Mouse (Mus musculus): Measurements from ENCODE around the gene Parvb. TPM values are rescaled to one million over a fixed set of nuclear protein-coding genes. Genes with fewer than 3 reads are reported as not detected.

Parvb gene
- total RNA-seq, 1 experiment from 2014 or later = 0.45 TPM

DNA sequence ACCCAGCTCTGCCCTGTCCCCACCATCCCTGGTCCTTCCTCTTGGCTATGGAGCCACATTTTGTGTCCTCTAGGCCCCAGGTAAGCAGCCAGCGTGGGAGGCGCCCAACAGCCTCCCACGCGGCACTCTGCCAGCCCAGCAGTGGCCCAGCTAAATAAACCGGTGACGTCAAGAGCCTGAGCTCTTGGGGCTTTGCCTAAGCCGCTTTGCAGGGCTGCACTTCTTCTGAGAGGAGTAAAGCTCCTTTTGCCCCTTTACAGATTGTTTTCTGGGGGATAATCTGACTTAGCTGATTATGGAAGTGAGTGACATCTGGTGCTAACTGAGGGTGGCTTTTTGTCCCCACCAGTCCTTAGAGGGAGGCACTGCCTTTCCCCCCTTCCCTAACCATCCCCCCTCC lies 69.2 kb downstream of the Parvb start:
- ATAC-seq (replicated peaks in 1 of 2; ENCODE audit: insufficient read depth in 1 of 2, low FRiP score in 2 of 2, low TSS enrichment in 1 of 2, low read depth in 1 of 2, poor library complexity in 2 of 2, severe bottlenecking in 2 of 2) = peak; percentile 30 to 54; a peak in 1 of 4 replicates

DNA sequence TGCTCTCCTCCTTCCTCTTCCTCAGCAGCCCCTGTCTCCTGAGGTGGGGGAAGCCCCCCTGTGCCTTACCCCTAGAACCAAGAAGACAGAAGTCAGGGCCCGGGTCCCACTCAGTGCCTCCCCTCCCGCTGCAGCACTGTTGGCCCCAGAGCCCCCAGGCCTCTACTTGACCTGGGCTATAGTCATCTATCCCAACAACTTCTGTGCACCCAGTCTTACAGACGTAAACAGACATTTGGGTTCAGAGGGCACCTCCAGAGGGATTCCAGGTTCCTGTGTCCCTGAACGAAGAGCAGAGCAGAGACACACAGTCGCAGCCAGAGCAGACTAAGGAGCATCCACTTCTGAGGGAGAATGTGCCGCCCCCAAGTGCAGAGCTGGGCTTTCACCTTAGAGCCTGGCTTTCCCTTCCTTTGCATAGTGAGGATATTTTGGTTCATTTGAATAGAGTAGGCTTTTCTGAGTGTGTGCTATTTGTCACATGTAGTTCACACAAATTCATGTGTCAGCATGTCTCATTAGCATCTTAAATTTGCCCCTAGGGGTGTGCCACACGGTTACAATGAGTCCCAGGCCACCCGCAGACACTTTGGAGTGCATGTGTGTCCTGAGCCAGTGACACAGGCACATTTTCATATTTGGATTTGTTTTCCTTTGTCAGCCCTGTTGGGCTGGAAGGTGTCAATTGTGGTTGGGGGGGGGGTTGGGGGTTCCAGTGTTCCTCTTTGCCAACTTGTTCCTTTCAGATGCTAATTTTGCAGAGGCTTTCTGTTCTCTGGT lies 70.0 kb downstream of the Parvb start:
- no peak for ATAC-seq (replicated peaks in 1 of 2; ENCODE audit: insufficient read depth in 1 of 2, low FRiP score in 2 of 2, low TSS enrichment in 1 of 2, low read depth in 1 of 2, poor library complexity in 2 of 2, severe bottlenecking in 2 of 2)

DNA sequence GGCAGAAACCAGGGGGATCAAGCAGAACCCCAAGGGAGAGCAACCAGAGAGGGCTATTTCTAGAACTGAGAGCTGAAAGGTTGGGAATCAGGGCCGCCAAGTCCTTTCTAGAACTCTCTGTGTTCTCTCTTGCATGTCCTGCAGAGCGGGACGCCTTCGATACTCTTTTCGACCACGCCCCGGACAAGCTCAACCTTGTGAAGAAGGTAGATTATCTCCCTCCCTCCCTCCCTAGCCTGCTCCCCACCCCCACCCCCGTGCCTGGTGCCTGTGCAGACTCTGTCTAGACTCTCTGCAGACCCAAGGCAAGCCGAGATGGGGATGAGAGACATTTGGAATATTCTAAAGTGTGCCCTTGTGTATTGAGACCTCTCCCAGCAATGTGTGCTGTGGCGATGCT lies 71.4 kb downstream of the Parvb start:
- no peak for ATAC-seq (replicated peaks in 1 of 2; ENCODE audit: insufficient read depth in 1 of 2, low FRiP score in 2 of 2, low TSS enrichment in 1 of 2, low read depth in 1 of 2, poor library complexity in 2 of 2, severe bottlenecking in 2 of 2)

DNA sequence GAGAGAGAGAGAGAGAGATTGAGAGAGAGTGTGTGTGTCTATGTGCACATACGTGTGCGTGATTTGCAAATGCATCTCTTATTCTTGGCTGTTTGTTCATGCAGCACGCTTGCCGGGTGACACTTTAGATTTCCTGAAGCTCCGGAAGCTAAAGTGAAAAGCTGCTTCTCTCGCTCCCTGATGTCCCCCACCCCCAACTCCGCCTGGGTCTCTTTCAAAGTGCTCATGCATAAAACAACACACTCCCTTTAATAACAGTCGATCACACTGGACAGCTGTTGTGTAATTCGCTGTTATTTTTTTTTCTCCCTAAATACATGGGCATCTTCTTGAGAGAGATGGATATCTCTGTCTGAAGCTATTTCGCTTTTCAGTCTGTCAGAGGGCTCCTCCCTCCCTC lies 73.5 kb downstream of the Parvb start:
- ATAC-seq (replicated peaks in 1 of 2; ENCODE audit: insufficient read depth in 1 of 2, low FRiP score in 2 of 2, low TSS enrichment in 1 of 2, low read depth in 1 of 2, poor library complexity in 2 of 2, severe bottlenecking in 2 of 2) = no peak

DNA sequence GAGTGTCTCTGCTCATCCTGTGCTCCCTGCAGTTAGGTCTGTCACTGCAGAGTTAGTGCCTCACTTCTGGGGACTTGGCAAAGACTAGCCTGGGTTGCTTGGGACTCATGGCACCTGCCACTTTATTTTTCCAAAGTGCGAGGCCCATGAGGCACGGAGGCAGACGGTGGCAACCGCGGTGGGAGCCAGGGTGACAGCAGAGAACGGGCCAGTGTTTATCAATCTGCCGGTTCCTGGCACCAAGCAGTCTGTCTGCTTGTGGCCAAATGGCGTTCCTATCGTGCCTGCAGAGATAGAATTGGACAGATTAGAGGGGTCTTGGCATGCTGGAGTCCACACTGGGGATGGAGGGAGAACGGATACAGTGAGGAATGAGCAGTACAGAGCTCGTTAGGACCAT lies 78.4 kb downstream of the Parvb start:
- no peak for ATAC-seq (replicated peaks in 1 of 2; ENCODE audit: insufficient read depth in 1 of 2, low FRiP score in 2 of 2, low TSS enrichment in 1 of 2, low read depth in 1 of 2, poor library complexity in 2 of 2, severe bottlenecking in 2 of 2)

DNA sequence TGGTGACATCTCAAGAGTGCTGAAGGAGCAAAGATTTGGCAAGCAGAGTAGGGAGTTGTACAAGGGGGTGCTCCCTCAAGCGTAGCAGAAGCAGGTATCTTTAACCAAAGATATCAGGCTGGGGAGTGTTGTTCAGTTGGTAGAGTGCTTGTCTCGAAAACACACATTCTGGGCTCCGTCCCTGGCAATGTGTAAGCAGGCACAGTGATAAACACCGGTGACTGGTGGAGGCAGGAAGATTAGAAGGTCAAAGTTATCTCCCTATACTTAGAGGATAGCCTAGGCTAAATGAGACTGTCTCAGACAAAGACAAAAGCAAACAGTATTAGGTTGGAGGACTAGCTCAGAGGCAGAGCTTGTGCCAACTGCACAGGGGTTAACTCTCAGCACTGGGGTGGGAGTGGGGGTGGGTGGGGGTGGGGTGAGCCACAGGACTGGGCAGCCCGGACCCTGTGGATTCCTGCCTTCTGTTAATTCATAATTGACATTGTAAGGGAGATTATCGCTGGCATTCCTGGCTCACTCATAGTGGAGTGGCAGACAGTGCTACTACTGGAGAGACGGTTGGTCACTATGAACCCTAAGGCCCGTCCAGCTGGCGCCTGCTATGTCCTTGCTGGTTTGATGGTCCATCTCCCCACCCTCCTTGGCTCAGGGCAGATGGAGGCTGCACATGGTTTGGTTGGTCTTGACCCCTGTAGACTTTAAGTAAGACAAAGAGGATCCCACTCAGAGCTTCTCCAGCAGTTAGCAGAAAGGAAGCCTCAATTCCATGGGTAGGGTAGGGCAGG lies 79.6 kb downstream of the Parvb start:
- ATAC-seq (replicated peaks in 1 of 2; ENCODE audit: insufficient read depth in 1 of 2, low FRiP score in 2 of 2, low TSS enrichment in 1 of 2, low read depth in 1 of 2, poor library complexity in 2 of 2, severe bottlenecking in 2 of 2) = no peak

DNA sequence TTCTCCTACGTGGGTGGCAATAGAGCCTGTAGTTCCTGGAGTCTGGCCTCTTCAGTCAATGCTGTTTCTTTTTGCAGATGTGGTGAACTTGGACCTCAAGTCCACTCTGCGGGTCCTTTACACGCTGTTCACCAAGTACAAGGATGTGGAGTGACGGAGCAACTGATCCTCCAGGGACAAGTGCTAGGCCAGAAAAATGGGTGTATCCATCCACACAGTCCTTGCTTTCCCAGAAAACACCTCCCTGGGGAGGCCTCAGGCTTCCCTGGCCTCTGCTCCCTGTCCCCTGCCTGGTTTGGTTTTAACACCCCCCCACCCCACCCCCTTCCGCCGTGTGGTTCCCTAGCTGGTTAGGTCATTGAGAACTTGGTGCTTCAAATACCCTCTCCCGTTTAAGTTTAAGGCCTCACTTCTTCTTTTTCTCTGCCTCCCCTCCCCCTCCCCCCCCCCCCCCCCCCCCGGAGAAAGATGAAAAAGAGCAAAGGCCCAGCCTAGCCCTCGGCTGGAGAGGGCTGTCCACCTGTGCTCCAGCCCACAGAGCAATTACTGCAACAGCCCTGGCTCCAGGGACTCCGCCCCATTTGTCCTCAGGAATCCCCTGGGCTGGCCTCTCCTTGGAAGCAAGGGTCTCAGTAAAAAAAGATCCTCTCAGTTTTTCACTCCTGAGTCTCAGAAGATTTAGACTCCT lies 81.2 kb downstream of the Parvb start:
- peak in 1 of 2 experiments; percentile 52; a peak in 2 of 4 replicates for ATAC-seq (replicated peaks in 1 of 2; ENCODE audit: insufficient read depth in 1 of 2, low FRiP score in 2 of 2, low TSS enrichment in 1 of 2, low read depth in 1 of 2, poor library complexity in 2 of 2, severe bottlenecking in 2 of 2)

DNA sequence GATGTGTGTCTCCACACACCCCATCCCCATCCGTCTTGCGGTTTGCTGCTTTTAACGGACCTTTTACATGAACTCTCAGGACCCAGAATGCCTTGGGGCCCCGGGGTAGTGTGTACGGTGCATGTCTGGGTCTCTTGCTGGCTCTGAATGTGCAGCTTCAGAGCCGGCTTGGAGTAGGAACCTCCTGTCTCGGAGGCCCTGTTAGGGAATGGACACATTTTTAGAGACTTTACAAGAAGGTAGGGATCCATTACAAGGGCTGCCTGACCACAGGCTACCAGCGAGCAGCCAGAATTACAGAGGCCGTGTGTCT lies 81.7 kb downstream of the Parvb start:
- ATAC-seq (replicated peaks in 1 of 2; ENCODE audit: insufficient read depth in 1 of 2, low FRiP score in 2 of 2, low TSS enrichment in 1 of 2, low read depth in 1 of 2, poor library complexity in 2 of 2, severe bottlenecking in 2 of 2) = peak; percentile 57 to 89

DNA sequence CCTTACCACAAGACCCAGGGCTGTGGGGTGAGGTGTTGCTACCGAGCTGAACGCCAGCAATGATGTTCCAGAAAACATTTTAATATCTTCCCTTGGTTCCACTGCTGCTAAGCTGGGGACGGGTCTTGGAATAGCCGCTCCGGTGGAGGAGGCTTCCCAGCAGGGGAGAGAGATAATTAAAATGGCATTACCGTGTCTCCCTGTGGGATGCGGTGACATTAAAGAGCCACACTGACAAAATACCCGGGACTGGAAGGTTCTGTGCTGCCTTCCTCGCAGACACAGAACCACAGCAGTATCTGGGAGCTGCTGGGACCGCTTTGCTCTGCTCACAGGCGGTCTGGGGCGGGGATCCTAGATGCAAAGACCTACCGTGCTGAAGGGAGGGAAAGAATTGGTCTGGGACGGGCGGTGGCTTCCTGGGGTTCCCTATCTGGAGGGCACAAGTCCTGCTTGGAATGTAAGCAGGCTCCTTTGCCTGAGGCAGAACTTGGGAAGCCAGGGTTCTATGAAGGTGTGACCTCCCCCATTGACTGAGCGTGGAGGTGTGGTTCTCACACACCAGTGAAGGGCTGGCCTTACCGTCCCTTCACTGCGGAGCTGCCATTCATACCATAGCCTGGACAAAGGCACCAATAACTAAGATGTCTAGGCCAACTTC lies 82.7 kb downstream of the Parvb start:
- ATAC-seq (replicated peaks in 1 of 2; ENCODE audit: insufficient read depth in 1 of 2, low FRiP score in 2 of 2, low TSS enrichment in 1 of 2, low read depth in 1 of 2, poor library complexity in 2 of 2, severe bottlenecking in 2 of 2) = no peak

DNA sequence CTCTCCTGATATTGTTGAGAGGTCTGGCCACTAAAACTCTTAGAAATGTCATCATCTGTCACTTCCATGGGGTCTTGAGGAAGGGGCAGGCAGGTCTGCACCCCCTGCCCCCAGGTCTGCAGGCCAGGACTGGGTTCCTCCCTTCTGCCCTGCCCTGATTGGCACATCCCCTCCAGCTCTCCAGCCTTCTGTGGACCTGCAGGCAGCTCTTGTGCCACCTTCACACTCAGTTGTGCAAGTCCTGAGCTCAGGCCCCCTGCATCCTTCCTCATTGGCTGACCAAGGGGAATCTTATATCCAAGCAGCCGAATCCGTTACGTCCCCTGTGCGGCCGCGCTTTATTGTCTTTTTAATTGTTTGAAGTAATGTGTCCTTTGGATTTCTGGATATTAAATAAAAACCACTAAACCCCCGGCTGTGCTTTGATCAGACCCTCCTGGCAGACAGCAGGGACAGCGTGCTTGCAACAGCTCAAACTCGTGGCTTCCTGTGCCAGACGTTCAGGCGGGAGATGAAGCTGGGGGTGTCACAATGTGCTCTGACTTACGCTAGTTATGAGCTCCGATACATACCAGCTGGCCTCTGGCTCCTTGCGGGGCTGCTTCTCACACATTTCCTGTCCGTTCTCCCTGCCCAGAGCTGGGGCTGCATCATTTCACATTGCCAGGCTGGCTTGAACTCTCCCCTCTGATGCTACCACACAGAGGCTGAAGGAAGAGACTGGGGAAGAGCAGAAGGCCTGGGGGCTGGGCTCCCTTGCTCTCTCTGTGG lies 83.6 kb downstream of the Parvb start:
- ATAC-seq (replicated peaks in 1 of 2; ENCODE audit: insufficient read depth in 1 of 2, low FRiP score in 2 of 2, low TSS enrichment in 1 of 2, low read depth in 1 of 2, poor library complexity in 2 of 2, severe bottlenecking in 2 of 2) = peak; percentile 25 to 58; a peak in 3 of 4 replicates

DNA sequence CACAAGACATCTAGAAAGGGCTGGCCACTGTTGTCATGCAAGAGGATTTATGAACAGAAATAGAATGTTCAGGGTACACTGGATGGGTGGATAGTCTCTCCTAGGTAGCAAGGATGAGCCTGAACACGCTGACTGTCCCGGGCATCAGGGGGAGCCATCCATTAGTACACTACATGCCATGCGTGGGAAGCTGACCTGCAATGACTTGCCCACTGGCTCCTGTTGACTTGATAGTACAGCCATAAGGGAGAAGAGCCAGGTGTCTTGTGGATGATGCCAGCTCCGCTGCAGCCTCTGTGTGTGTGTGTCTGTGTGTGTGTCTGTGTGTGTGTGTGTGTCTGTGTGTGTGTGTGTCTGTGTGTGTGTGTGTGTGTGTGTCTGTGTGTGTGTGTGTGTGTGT lies 87.5 kb downstream of the Parvb start:
- no peak for ATAC-seq (replicated peaks in 1 of 2; ENCODE audit: insufficient read depth in 1 of 2, low FRiP score in 2 of 2, low TSS enrichment in 1 of 2, low read depth in 1 of 2, poor library complexity in 2 of 2, severe bottlenecking in 2 of 2)

DNA sequence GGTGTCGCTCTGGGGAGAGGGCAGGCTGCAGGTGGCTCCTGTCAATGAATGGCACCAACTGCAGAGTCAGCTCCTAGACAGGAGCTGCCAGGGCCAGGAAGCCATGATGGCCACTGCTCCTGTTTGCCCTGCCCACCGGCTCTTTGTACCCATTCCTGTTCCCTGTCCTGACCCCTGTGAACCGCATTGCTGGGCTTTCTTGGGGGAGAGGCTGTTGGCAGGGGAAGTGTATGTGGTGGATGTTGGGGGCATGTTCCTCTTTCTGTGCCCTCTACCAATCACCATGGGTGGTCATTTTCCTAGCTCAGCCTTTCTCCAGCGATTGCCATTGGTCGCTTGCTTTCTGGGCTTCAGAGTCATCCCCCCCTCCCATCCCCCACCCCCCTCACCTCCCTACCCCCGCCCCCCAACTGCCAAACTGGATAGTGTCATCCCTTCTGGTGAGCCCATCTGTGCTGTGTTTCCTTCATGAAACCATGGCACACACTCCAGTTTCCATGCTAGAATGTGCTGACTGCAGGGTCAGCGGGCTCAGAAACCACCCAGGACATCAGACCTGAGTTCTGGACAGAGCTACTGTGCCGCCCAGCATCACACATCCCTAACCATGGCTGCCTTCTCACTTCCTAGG lies 89.8 kb downstream of the Parvb start:
- peak; percentile 63 to 74 for ATAC-seq (replicated peaks in 1 of 2; ENCODE audit: insufficient read depth in 1 of 2, low FRiP score in 2 of 2, low TSS enrichment in 1 of 2, low read depth in 1 of 2, poor library complexity in 2 of 2, severe bottlenecking in 2 of 2)

DNA sequence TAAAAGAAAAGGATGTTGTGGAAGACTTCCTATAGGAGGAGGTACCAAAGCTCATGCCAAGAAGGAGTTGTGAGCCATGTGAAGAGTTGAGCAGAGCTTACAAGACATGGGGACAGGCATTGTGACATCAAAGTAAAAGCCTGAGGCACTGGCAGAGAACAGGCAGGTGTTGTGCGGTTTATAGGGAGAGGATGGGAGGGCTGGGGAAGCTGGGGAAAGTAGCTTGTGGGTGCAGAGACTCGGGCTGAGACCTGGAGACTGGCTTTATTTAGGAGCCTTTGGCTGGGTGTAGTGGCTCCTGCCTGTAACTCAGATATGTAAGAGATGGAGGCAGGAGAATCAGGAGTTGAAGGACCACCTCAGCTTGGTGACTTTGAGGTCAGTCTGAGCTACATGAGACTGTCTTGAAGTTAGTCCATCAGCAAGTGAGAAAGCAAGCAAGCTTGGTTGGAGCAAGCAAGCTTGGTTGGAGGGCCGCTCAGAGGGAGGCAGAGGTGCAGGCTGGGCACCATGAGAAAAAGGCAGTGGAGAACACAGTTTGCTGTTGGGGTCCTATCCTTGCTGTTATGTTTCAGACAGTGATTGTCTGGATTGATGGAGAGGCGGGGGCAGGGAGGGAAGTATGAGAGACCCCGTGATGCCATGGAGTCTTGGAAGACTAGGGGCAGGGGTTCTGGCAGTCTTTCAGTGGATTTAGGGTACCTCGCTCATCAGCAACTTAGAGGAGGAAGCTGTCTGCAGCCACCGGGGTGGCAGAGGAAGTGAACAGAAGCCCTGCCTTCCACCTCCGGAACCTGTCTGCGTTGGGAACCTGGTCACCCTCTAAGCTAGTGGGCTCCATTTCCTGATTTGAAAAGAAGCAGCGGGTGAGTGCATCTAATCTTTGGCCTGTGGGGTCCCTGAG lies 92.4 kb downstream of the Parvb start, which contains the start of gene Parvg:
Gene Parvg (plus strand): TSS at position 61 of the 904 bp plus-strand sequence.
- peak; percentile 38 to 58; a peak in 3 of 4 replicates for ATAC-seq (replicated peaks in 1 of 2; ENCODE audit: insufficient read depth in 1 of 2, low FRiP score in 2 of 2, low TSS enrichment in 1 of 2, low read depth in 1 of 2, poor library complexity in 2 of 2, severe bottlenecking in 2 of 2)

DNA sequence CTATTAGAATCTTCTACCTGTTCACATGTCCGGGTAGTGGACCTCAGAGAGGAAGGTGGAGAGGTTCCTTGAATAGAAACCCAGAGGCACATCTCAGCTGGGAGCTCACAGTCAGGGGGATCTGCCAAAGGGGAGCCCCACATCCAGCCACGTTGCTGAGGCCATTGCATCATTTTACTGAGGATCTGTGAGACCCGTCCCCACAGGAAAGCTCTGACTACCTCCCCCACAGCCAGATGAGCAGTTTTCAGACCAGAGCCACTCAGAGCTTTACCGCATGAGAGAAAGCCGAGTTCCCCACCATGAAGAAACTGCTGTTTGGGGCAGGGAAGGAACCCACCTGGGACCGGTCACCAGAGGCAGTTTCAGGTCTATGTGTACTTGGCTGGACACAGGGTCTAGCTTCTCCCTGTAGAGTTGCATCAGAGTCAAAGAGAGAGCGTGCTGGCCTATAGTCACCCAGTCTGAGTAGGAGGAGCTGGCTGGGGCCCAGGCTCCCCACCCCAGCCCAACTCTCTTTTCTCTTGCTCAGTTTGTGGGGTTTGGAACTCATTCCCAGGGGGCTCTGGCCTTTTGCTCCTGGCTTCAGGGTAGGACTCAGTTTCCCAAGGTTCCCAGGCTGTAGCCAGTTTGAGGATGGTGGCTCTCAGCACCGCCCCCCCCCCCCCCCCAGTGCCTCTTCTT lies 93.2 kb downstream of the Parvb start:
- peak in 1 of 2 experiments; percentile 19; a peak in 1 of 4 replicates for ATAC-seq (replicated peaks in 1 of 2; ENCODE audit: insufficient read depth in 1 of 2, low FRiP score in 2 of 2, low TSS enrichment in 1 of 2, low read depth in 1 of 2, poor library complexity in 2 of 2, severe bottlenecking in 2 of 2)

DNA sequence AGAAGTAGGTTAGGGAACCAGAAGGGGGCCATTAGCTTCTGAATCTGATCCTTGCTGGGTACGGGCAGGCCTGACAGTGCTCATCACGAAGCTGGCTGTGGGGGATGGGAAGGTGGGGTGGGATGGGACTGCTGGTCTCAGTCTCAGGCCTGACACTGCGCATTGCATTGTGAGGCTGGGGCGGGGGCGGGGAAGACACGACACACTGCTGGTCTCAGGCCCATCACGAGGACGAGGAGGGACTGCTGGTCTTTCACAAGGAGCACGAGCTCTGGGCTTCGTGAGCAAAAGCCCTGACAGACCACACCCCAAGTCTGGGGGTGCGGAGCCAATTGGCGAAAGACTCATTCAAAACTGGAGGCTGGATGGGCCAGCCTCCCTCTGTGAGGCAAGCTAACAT lies 93.9 kb downstream of the Parvb start:
- ATAC-seq (replicated peaks in 1 of 2; ENCODE audit: insufficient read depth in 1 of 2, low FRiP score in 2 of 2, low TSS enrichment in 1 of 2, low read depth in 1 of 2, poor library complexity in 2 of 2, severe bottlenecking in 2 of 2) = peak in 1 of 2 experiments; percentile 12; a peak in 1 of 4 replicates

Measured in hematopoietic stem cell, adult 5-6 weeks (primary cell).